Mouse (Mus musculus) testis, adult 2 months (tissue): ENCODE data around the gene Klhl26. TPM values are rescaled to one million over a fixed set of nuclear protein-coding genes. Genes with fewer than 3 reads are reported as not detected.

Source experiments
- H3K27ac ChIP-seq: fragments of 200-500 bp; 2 replicates; pipeline ENCODE4 v1.5.1; 2012; ENCODE audit warnings: low read depth, low read length; ENCODE audit not compliant: control insufficient read depth, insufficient read depth
- H3K27me3 ChIP-seq: fragments of 200-500 bp; 2 replicates; pipeline ENCODE4 v1.6.1; 2012; ENCODE audit warnings: mild to moderate bottlenecking, low read length, moderate library complexity; ENCODE audit not compliant: control insufficient read depth, insufficient read depth
- H3K36me3 ChIP-seq: fragments of 200-500 bp; 2 replicates; pipeline ENCODE4 v1.6.1; 2012; ENCODE audit warnings: mild to moderate bottlenecking, low read length; ENCODE audit not compliant: control insufficient read depth, insufficient read depth
- H3K4me1 ChIP-seq: fragments of 200-500 bp; 2 replicates; pipeline ENCODE4 v1.6.1; 2012; ENCODE audit warnings: low read length; ENCODE audit not compliant: control insufficient read depth, insufficient read depth
- H3K4me3 ChIP-seq: fragments of 200-500 bp; 2 replicates; pipeline ENCODE4 v1.5.1; 2012; ENCODE audit warnings: low read depth, mild to moderate bottlenecking, low read length, moderate library complexity, mixed read lengths; ENCODE audit not compliant: control insufficient read depth
- CTCF ChIP-seq: fragments of 200-500 bp; IDR thresholded peaks from 2 replicates; pipeline ENCODE4 v1.5.1; 2012; ENCODE audit warnings: low read depth, mild to moderate bottlenecking, inconsistent platforms, low read length, moderate library complexity; ENCODE audit not compliant: control insufficient read depth, insufficient read depth, insufficient replicate concordance
- POLR2A ChIP-seq: fragments of 200-500 bp; IDR thresholded peaks from 2 replicates; pipeline ENCODE4 v1.6.1; 2012; ENCODE audit warnings: low read depth, mild to moderate bottlenecking, inconsistent platforms, low read length, moderate library complexity; ENCODE audit not compliant: control insufficient read depth
- polyA plus RNA-seq: library from polyadenylated mRNA; depleted of rRNA; stranded (reverse); fragments of >200 nt; gene quantifications from 2 replicates; pipeline ENCODE4 v1.2.3, GENCODE M21; 2012

The Klhl26 gene
- polyA plus RNA-seq, 1 experiment: 3.6 TPM

DNA sequence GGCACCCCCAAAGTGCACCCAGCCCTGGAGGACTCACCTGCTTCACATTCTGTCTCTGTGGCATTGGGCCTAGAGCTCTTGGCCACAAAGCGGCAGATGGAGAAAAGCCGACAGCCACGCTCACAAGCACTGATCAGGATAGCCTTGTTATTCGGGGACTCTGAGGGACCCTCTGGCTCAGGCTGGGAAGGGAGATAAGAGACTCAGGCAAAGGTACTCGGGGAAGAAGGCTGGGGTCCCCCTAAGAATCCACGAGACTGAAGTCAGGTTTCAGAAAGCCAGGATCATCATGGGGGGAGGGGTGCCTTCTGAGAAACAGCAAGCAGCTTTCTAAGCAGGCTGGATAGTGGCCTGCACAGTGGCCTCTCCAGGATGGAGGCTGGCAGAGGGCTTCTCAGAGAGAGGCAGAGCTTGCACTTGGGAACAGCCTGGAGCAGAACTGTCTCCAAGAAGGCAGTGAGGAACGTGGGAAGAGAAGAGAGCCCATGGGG is 9.5 kb upstream of the Klhl26 start:
- H3K4me1 ChIP-seq: peaks cover 36% of the 10 kb centered on the region
- no peak for TF ChIP-seq CTCF
- no peaks in the 10 kb centered on the region for H3K27me3 ChIP-seq
- no peak overlapping the region for H3K27ac ChIP-seq
- H3K4me3 ChIP-seq: no peak overlapping the region
- H3K36me3 ChIP-seq: no peaks in the 10 kb centered on the region

DNA sequence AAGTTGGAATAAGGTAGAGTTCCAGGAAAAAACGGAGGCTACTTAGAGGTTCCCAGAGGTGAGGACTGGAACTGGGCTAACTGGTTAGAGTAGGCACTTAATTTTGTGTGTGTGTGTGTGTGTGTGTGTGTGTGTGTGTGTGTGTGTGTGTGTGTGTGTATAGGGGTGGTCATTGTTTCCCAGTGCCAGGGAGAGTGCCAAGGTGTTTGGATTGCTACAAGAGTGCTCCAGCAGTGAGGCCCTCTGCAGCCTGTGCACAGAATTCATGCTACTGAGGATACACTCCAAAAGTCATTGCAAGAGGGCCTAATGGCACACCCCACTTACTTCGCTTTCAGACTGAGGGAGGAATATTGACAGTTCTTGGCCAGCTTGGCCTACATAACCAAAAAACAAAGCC is 6.2 kb upstream of the Klhl26 start:
- Histone ChIP-seq H3K36me3 (no peaks in the 10 kb centered on the region), H3K27ac (no peak overlapping the region), H3K4me3 (no peak overlapping the region), H3K27me3 (no peaks in the 10 kb centered on the region), H3K4me1 (peaks cover 12% of the 10 kb centered on the region)
- no peak for TF ChIP-seq CTCF
- TF ChIP-seq POLR2A: no peak

DNA sequence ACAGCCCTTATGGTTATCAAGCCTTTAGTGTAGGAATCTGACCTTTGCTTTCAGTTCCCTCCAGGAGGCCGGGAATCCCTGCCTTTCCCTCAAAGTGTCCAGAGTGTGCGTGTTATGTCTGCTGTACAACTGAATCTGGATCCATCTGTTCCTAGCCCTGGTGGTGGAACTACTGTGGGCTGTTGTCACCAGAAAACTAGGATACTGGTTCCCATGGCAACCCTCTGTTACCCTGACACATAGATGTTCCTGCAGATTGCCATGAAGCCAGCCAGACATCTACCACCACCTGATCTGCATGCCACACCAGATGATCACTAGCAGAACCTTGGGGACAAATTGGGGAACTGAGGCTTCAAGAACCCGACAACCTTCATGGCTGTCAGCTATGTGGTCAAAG is 5.1 kb upstream of the Klhl26 start:
- Histone ChIP-seq H3K36me3 (no peaks in the 10 kb centered on the region), H3K27ac (no peak overlapping the region), H3K4me1 (peaks cover 16% of the 10 kb centered on the region), H3K27me3 (no peaks in the 10 kb centered on the region), H3K4me3 (no peak overlapping the region)
- TF ChIP-seq POLR2A (no peak), CTCF (no peak)

DNA sequence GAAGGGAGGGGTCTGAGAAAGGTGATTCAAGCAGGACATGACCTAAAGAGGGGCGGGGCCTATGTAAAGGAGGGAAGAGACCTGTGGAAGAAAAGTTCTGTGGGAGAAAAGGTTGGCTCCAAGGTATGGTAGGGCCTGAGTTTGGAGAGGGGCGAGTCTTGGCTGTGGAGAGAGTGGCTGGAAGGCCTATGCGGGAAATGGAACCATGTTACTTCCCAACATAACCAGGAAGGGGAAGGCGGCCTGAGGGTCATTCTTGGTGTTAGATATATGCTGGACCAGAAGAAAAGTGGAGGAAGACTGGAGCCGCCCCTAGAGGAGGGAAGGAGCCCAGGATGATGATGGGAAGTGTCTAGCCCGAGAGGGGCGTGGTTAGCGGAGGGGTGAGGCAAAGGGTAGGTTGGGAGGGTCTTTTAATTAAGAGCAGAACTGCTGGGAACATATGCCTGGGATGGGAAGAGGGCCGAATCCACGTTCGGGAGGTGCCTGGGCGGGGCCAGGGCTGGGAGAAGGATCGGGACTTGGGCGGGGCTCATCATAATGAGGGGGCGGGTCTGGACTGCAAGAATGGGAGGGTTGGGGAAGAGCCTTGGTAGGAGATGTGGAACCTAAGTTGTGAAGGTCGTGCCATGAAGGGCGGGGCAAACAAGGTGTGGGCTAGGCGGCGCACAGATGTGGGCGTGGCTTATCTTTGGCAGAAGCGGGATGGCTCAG is 658 bp upstream of the Klhl26 start:
- Histone ChIP-seq H3K36me3 (no peaks in the 10 kb centered on the region), H3K4me1 (peaks cover 18% of the 10 kb centered on the region), H3K27ac (peak overlapping the region; percentile 54), H3K4me3 (peak overlapping the region; percentile 88), H3K27me3 (no peaks in the 10 kb centered on the region)
- TF ChIP-seq CTCF (no peak), POLR2A (no peak)

DNA sequence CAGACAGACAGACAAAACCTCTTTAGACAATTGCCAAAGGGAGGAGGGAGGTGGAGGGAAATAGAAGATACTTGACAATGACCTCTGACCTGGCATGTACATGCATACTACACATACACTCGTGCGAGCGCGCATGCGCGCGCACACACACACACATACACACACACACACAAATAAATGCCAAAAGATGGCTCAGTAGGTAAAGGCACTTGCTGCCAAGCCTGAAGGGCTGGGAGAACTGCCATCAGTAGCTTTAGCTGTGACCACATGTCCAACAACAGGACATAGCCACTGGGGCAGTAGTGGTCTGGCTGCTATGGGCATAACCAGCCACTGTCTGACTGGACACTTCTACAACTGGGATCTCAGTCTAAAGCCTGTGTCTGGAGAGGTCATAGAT is 4.9 kb downstream of the Klhl26 start:
- no peak for TF ChIP-seq POLR2A
- TF ChIP-seq CTCF: no peak
- Histone ChIP-seq H3K27ac (no peak overlapping the region), H3K4me1 (peaks cover 7% of the 10 kb centered on the region), H3K36me3 (no peaks in the 10 kb centered on the region), H3K27me3 (no peaks in the 10 kb centered on the region), H3K4me3 (no peak overlapping the region)

DNA sequence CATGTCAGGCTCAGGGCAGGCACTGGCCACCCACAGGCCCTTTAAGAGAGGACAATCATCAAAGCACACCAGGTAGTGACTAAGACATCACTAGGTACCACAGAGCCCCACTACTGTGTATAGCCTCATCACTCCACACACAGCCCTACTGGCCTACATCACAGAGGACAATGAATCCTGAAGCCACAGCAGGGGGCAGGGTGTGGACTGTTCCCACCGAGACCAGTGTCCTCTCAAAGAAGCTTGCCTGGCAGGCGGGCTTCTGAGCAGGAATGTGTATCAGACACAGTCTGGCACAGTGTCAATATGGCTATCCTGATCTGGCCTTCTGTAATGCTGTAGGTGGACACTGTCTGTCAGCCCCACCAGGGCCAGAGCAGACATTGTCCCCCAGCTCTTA is 6.8 kb downstream of the Klhl26 start:
- no peaks in the 10 kb centered on the region for H3K36me3 ChIP-seq
- TF ChIP-seq CTCF: no peak
- TF ChIP-seq POLR2A: no peak
- no peaks in the 10 kb centered on the region for H3K27me3 ChIP-seq
- H3K4me3 ChIP-seq: no peak overlapping the region
- peak overlapping the region; percentile 44; the same call in 1 of the 2 replicates for H3K27ac ChIP-seq
- peaks cover 2% of the 10 kb centered on the region for H3K4me1 ChIP-seq

DNA sequence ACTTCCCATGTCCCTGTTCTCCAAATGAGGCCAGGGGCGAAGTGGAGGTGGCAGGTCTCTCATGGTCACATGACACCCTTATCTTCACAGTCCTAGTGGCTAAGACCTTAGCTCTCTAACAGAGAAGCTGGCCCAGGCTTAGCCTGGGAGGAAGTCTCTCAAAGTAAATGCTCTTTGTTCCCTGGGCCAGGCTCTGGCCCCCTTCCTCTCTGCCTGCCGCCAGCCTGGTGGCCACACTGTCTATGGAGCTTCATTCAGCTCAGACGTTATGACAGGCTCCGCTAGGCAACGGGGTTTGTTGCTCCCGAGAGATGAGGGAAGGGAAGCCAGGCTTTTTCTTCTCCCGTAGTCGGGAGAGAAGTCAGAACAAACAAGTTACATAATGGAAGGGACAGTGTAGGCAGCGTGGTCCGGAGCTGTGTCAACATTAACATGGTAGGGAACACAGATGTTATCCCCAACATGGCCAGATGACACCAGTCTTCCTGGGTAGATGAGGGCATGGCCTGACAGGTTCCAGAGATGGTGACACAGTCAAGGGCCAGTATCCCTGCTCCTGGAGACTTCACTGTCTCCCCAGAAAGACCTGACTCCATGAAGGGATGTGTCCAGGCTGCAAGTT is 7.4 kb downstream of the Klhl26 start:
- Histone ChIP-seq H3K27ac (peak overlapping the region; percentile 44), H3K36me3 (no peaks in the 10 kb centered on the region), H3K4me1 (peaks cover 2% of the 10 kb centered on the region), H3K4me3 (no peak overlapping the region), H3K27me3 (no peaks in the 10 kb centered on the region)
- TF ChIP-seq CTCF (no peak), POLR2A (no peak)
